Mouse (Mus musculus) embryo, embryonic 10.5 days (tissue): ENCODE measurements at regions not wholly inside any gene's neighbourhood (a gene's known extent, or its start where the extent isn't known, plus 50 kb on each side); places are given as distances from the start of the nearest gene placed in this dataset.
A peak's percentile ranks its signal among the peaks of the same experiment; 100 is the strongest.

ENCODE experiments used
- DNase-seq: peaks from one replicate; pipeline ENCODE4 v3.0.0-alpha.2; 2015; ENCODE audit warnings: low spot score

DNA sequence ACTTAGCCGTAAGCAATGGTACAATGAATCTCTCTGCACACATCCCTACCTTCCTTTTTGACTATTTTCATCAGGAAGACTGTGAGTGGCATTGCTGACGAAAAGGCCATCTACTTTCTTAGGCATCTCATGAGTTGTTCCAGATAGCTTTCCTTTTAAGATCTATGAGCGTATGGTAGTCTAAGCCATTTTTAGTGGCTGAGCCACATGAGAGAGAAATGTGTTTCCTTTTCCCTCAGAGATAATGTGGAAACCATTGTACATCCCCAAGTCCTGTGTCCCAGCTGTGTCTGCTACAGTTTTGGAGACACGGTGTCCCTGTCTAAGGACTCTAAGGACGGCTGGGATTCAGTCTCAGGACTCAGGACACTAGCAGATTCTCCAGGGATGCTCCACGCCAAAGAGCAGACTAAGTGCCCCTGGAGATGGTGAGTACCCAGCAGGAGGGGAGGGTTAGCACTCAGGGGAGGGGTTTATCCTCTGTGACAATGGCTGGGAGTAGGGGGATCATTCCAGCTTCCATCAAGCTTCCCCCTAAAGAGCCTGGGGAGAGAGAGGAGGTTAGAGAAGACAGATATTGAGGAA, 199.0 kb downstream of the Cdca7 start:
- DNase-seq: no peak

- DNase-seq: no peak
Observed at GRCm38 (mm10) chr2:72677731-72678130, 201.8 kb downstream of the Cdca7 start.

DNA sequence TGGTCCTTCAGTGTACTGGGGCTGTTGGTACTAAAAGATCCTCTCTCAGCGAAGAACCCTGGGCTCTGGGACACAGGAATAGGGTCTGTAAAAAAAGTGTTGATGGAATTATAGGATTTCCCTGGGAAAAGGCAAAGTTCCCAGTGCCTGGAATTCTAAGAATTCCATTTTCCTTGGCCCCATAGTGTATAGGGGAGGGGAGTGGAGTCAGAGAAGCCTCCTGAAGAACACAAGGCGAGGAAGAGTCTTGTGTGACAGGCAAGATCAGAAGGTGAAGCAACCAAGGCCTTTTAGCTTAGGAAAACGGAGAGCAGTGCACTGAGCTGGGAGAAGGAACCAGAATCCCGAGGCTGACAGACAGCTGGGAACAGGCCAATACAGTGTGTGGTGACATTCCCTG, 212.1 kb downstream of the Cdca7 start:
- DNase-seq: no peak

DNA sequence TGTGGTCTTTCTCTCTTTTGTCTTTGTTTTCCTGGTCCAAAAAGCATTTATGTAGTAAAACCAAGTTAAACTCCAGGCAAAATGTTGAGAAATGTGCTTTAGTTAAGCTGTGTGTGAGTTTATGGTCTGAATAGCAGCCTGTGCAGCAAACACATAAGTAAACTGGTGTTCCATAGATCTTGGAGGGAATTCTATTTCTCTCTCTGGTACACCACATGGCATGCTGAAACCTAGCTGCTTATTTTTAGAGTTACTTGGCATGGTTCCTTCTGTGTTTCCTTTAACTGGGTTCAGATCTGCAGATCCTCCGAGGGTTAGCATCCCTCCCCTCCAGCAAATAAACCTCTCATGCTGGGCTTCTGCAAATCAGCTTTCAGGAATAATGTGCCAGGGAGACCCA, 225.1 kb downstream of the Cdca7 start:
- no peak for DNase-seq

DNA sequence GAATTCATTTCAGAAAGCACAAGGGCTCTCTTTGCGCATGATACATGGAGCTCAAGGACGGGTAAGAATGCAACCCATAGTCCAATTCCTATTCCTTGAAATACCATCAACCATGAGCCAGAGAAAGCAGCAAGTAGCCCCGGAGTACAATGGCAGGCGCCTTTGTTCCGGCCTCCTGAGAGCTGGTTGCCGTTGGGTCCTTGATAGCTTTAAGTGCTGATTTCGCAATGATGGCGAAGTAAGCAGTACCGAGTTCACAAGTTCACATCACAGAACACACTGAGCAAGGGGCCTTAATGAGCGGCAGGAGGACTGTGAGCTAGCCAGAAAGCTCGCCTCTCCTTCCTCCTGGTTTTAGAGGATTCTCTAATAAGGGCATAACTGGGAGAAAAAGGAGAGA, 227.3 kb downstream of the Cdca7 start:
- DNase-seq: no peak

GRCm38 (mm10) chr2:72707676-72708659, 232.0 kb downstream of the Cdca7 start:
- peak; percentile 49 for DNase-seq

DNA sequence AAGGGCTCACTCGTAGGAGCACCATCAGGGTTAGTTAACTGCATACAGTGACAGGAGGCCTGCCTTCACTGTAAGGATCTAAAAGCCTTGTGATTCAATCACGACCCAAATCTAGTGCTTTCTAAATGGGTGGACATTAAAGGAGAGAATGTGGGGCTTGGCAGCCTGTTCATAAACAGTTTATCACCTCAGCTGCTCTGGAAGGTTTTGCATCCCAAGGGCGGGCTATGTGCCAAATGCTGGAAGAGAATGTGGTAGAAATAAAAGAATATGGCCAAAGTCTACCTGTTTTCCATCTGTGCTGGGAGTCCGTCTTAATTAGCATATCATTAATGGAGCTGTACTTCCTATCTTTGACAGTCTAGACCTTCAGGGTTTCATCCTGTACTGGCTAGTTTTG, 241.0 kb downstream of the Cdca7 start:
- DNase-seq: no peak

GRCm38 (mm10) chr2:72728699-72729098, 251.5 kb downstream of the Sp3 start:
- peak; percentile 74 for DNase-seq

DNA sequence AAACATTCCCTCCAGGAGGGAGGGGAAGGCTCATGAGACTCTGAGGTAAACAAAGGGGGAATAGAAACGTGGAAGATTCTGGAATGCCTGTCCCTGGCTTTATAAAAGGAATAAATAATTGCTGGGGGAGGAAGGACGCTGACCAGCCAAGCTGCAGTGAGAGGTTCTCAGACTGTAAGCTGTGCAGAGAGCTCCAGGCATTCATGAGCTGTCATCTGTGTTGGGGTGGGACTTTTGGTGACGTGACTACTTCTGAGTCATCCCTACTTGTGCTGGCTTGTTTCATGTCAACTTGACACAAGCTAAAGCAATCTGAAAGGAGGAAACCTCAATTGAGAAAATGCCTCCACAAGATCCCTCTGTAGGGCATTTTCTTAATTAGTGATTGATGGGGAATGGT, 246.9 kb downstream of the Sp3 start:
- no peak for DNase-seq

DNA sequence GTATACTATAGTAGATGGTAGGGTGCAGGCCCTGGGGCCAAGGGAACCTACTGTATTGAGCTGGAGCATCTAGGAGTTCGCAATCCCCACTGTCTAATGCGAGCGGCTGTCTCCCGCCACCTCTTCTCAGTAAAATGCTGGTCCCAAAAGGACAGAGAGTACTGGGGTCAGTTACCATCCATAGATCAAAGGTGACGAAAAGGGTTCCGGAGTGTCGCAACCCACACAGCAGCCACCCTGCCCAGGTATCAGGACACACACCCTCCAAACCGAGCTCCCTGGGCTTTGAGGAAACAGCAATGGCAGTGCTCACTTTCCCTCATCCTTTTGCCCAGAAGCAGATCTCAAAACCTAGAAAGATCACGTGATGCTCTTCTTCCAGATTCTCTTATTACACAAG, 245.2 kb downstream of the Sp3 start:
- DNase-seq: no peak

- no peak for DNase-seq
Observed at GRCm38 (mm10) chr2:72736685-72737084, 243.6 kb downstream of the Sp3 start.

DNA sequence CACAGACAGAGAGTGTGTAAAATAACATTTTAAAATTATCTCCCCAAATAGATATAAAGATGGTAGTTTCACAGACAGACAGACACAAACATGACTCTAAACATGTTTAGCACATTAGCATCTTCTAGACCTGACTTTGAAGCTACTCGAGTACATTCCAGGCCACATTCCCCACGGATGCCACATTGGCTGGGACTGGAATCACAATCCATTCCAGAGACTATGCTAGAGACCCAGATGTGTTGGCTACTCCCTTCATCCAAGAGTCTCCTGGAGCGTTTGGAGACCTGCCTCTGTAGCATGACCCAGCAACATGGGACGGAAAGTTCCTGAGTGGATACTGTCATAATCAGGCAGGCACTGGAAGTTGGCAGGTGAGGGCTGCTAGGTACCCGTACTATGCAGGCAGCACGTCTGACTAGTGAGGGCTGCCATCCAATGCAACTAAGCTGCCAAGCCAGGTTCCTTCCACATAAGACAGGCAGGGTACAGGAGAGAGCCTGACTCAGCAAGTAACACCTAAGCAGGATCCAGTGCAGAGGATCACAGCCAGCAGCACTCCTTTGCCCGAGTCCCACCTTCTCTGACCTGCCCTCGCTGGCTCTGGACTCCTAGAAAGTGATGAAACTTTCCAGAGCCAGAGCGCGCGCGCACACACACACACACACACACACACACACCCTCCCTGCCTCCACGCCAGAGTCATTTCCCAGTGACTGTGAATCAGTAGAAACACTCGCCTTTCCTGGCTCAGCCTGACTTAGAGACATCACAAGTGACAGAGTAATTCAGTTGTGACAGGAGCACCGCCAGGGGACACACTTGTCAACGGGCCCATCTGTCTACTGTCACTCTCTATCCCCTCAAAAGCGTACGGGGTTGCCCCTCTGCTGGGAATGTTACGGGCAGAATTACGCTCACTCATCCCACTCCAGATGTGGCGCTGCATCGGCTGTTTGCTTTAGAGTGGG, 239.6 kb downstream of the Sp3 start:
- DNase-seq: peak; percentile 57

- no peak for DNase-seq
Observed at GRCm38 (mm10) chr2:72741746-72742145, 238.5 kb downstream of the Sp3 start.

GRCm38 (mm10) chr2:72743651-72744050, 236.6 kb downstream of the Sp3 start:
- no peak for DNase-seq

DNA sequence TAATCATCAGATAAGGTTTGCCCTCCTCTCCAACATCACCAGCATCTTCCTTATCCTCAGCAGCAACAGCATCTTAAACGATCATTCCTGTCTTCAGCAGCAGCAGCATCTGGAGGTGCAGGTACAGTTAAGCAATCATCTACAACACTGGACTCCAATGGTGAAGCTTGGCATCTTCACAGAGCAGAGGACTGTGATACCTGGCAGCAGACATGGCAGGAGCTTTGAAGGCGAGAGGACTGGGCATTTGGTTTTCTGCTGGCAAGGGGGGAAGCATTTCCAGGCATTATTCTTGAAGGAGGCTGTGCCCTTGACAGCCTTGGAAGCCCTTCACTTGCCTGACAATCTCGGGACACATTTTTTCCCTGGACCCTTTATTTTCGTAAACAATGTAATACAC, 235.3 kb downstream of the Sp3 start:
- no peak for DNase-seq

- DNase-seq: no peak
Observed at GRCm38 (mm10) chr2:72746476-72747215, 233.6 kb downstream of the Sp3 start.

GRCm38 (mm10) chr2:72747299-72747698, 232.9 kb downstream of the Sp3 start:
- DNase-seq: no peak

- no peak for DNase-seq
Observed at GRCm38 (mm10) chr2:72749495-72749894, 230.8 kb downstream of the Sp3 start.

DNA sequence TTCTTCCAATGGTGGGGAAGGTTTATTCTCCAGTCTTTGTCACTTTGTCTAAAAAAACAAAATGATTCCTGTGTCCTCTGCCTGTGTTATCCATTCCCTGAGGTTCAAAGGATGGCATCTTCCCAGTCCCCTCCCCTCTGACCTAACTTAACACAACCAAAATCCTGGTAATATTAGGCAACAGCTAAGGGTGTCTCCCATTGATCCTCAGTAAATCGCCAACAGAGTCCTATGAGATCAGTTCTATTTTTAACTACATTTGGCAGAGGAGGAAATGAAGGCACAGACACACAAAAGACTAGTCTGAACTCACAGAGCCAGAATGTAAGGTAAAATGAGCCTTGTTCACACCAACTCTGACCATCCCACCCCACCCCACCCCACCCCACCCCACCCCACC, 228.8 kb downstream of the Sp3 start:
- DNase-seq: no peak

DNA sequence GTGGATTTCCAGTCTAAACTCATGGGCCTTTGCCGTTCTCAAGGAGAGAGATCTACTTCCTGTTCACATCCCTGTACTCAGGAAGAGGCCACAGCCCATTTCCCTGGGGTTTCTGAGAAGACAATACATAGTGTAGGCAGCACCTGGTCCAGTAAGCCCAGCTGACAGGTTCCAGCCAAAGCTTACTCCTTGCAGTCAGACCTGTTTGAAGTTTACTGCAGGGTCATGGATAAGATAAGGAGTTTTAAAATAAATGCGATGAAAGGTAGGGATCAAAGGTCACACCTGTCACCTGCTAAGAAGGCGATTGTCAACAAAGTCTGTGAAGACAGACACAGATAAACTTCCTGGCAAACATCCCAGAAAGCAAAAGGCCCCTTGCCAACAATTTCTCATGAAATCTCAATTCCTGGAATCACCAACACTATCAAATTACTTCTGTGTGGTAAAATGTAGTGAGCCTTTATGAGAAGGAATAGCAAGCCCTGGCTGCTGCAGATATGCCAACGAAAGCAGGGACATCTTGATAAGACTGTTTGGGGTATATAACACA, 227.5 kb downstream of the Sp3 start:
- no peak for DNase-seq
